Mouse (Mus musculus) frontal cortex, postnatal 25 days (tissue): ENCODE results near the gene Fkbp15.
"Not testable (repeated sequence)": the region's sequence is repeated elsewhere in the genome, so short reads cannot be mapped to it uniquely, and the experiment has no call there.

Source experiments
- DNase-seq, 2 experiments: peaks; one replicate each; pipeline ENCODE4 v3.0.0; 2022; ENCODE audit warnings: low spot score in 2 of 2

Gene Fkbp15

DNA sequence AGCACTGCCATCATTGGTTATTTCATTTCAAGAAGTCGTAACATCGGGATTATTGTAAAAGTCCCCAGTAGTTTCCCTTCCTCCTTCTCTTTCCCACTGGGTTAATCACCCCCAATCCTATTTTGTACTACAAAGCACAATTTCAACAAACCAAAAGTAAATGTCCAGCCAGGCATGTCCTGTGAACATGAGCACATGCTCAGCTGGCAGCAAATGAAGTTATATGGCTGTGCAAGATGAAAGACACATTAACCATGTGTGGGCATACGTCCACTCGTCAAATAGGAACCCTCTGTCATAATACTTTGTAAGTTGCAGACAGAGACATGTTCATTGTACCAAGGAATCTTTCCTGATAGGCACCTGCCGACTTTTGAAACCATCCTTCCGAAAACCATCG, 77.4 kb downstream of the Fkbp15 start:
- no peak for DNase-seq

DNA sequence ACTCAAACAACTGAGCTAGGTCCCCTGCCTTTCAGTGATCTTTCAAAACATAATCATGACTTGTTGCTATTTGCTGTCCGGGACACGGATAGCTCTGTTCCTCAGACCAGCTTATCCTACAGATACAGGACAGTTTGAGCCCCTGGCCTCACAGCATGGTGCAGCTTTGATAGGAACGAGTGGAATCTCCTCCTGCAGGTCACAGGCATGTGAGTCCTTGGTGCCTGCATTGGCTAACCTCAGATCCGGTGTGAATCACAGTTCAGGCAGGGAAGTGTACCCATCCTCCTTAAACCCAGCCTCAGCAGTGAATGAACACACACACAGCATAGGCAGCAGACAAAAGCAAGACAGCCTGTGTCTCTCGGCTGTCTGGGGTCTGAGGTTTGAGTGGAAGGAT, 79.0 kb downstream of the Fkbp15 start:
- no peak for DNase-seq

DNA sequence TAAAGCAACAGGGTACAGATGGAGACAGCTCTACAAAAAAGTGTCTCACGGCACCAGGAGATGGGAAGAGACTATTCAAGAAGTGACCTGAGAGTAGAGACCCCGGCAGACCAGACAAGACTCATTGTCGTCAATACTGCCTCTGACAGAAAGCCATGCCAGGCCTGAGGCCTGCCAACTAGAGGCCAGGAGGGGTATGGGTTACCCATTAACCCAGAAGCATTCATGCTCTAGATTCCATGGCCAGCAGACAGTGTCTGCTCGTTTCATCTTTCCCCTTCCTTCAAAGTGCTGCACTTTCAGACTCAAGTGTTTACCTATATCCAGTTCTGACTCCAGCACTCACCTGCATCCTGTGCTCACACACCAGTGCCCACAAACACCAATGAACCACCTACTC, 82.3 kb downstream of the Fkbp15 start:
- DNase-seq: no peak

DNA sequence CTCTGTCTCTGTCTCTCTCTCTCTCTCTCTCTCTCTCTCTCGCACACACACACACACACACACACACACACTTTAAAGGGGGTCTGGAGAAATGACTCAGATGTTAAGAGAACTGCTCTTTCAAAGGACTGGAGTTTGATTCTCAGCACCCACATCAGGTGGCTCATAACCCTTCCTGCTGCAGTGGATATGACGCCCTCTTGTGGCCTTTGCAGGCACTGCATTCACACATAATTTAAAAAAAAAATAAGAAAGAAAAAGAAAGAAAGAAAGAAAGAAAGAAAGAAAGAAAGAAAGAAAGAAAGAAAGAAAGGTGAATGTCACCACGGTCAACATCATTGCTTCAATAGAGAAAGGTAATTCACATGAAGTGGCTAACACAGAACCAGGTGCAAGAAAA, 83.1 kb downstream of the Fkbp15 start:
- DNase-seq: no peak

DNA sequence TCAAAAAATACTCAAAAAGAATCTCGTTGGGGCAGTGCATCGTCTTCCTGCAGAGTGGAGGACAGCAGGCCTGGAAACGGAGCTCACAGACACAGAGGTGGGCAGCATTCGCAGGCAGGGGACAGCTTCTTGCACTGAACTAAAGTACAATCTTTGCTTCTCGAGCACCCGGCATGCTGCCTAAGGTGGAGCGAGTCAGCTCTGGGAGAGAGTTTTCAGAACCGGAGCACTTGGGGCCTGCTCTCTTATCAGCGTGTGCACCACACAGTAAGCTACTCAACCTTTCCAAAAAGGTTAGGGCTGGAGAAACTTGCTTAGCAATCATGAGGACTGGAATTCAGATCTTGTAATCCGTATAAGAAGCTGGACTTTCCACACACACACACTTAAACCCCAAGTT, 83.7 kb downstream of the Fkbp15 start:
- no peak for DNase-seq

DNA sequence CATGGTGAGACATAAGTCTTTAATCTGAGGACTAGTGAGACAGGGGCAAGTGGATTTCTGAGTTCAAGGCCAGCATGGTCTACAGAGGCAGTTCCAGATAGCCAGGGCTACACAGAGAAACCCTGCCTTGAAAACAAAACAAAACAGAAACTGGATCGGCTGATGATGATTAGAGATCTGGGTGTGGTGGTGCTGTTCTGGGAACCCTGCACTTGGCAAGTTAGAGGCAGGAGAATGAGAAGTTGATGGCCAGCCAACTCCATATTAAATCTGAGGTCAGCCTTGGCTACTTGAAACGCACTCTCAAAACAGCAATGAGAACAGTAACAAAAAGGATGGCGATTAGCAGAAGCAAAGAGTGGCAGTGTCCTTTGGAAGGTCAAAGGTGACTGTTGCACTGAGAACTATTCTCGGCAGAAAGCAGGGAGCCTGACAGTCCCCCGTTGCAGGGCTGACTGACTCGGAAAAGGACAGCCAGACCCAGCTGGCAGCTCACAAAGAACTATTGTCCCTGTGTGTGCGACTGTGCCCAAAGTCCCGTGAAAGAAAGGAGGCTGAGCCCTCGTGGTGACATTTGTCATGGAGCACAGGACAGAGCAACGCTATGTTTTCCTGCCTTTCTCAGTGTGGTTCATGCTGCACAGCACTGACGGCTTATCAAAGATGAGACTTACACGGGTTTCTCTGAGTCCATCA, 85.4 kb downstream of the Fkbp15 start:
- no peak for DNase-seq

DNA sequence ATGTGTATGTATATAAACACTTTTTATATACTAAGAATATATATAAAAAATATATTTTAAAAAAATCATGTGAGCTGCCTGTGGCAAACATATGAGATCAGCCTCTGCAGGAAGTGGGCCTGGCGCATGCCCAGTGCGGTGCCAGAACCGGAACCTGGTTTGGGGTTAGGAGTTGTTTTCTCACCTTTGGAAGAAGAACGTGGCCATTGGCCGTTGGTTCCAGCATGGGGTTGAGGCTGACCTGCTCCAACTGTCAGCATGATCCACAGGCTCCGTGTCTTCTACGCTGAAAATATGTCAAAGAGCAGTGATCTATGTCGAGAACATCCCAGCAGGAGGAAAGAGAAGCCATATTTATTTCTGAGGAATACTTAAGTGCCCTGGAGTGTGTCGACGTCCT, 86.4 kb downstream of the Fkbp15 start:
- no peak for DNase-seq

DNA sequence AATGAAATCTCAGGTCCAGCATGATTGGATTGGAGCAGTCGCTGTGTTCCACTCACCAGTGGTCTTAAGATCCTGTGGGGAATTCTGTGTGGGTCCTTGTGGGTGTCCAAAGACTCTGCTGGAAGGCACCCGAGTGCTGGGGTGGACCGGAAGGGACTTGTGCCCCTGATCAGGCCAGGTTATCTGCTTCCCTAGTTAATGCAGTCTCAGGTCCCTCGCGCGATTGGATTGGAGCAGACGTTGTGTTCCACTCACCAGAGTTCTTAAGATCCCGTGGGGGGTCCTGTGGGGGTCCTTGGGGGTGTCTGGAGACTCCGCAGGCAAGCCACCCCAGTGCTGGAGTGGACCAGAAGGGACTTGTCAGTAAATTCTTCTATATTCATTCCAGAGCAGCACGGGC, 87.7 kb downstream of the Fkbp15 start:
- no peak for DNase-seq

DNA sequence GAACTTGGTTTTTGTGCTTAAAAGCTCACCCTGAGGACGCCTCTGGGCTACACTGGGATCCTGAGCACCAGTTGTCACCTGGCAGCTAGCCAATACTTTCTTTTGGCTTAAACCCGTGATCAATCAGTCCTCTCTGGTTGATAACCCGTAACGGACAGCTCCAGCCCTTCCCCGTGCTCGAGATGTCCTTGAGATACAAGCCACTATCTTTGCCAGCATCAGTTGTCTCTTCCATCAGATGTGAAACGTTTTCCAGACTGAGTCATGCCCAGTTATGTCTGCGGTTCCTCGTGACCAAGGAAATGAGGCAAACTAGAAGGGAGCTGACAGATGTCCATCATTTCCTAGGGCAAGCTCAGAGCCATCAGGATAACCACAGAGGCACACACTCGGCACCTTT, 93.2 kb downstream of the Fkbp15 start:
- no peak for DNase-seq

DNA sequence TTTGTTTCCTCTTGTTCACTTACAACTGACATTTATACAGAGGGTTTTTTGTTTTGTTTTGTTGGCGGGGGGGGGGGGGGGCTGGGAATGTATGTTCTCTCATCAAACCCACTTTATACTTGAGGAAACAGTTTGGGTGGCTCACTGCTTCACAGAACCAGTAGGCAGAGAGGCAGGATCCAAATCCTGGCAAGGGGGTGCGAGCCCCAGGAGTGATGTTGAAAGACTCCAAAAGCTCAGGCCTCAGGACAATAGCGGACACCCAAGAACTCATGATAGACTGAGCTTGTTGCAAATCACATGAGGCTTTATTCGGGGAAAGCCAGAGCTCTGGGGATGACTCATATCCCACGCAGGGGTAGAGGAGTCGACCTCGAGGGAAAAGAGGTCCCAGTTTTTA, 94.3 kb downstream of the Fkbp15 start:
- not testable (repeated sequence) for DNase-seq

DNA sequence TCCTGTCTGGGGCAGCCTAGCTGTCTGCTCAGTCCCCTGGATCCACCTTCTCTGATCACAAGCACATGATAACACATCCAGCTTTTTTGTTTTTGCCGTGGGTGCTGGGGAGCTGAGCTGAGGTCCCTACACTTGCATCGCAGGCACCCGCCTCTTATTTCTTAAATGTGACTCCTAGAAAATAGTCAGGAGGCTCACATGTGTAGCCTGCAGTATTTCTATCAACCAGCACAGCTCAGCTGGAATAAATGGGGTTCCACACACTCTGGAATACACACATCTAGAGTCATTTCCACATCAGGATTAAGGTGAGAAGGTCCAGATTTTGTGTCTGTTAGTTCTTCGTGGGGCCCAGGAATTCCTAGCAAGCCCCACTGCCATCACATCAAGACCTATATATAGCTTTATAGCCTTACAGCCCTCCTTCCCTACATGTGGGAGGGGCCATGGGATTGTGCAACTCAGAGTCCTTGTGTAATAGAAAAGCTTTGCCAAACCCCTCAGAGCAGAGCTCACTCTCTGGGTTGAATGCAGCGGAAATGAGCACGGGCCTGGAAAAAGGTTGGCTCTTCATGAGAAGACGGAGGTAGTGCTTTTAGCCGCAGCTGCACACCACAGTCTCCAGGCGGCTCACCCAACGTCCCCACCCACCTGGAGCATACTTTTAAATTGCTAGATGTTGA, 95.1 kb downstream of the Fkbp15 start:
- no peak for DNase-seq

DNA sequence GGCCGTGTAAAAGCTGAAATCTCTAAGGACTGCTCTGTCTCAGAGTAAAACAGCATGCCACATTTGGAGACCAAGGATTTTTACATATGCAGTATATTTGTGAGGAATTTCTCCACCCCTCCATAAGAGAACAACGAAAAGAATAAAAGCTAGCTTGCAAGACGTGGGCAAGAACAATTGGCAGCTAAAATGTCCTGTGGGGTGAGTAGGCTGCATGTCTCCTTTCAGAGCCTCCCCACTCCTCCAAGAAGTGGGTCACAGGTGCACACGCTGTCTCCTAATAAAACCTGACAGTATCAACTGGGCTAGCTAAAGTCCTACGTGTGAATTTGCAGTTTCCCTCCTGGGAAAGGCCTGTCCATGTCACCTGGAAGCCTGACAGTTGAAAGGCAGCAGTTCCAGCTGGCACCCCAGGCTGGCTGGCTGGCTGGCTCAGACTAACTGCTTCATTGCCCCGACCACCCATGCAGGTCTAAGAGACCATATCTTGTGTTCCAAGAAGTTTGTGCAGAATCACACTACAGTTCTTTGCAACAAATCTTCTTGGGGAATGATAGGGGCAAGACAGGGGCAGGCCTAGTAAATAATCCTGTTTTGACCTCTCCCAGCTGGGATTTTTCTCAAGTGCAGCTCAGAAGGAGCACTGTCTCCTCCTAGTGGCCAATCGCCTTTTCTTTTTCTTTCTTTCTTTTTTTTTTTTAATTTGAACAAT, 97.1 kb downstream of the Fkbp15 start:
- DNase-seq: no peak

DNA sequence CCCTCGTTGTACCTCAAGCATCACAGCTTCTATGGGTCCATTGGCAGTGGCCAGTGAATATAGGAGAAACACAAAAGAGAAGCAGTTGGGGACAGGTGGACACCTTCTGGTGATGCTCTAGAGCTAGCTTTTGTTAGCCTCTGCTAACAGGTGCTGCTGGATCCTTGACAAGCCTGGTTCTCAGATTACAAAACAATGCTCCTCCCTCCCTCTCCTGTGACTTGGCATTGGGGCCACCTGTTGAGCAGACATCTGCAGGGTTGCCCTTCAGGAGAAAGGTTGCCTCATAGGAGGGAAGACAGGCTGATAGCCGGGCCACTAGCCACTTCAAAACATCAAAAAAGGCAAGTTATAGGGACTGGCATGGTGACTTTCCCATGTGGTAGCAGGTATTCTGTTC, 98.1 kb downstream of the Fkbp15 start, which contains the start of gene Slc31a2:
Gene Slc31a2 (plus strand): TSS at position 287 of the 400 bp plus-strand sequence.
- DNase-seq: no peak

DNA sequence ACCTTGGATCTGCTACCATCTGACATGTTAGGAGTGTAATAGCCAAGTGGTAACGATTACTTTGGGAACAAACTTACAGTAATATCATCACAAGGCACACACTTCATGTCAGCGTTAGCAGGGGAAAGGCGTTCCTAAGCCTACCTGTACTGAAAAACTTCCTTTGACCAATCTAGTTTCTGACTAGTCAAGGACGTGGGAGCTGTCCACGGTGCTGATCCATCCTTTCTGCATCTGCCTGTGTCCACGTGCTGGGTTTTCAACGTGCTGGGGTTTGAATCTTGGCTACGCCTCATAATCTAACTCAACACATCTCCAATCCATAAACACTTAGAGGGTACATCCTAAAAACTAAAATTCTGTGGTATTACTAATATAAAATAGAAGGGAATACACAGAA, 103.4 kb downstream of the Fkbp15 start:
- no peak for DNase-seq

DNA sequence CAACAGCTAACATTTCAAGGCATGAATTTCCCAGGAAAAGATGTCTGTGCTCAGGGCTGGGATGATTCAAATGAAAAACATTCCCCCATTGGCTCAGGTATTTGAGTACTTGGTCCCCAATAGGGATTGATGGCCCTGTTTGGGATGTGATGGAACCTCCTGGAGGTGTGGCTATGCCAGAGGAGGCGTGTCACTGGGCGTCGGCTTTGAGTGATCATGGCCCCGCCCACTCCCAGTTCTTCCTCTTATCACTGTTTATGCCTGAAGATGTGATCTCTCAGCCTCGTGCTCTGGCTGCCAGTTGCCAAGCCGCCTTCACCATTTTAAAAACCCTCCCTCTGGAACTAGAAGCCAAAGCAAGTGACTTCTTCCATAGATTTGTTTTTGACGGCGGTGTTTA, 105.8 kb downstream of the Fkbp15 start:
- DNase-seq: no peak

DNA sequence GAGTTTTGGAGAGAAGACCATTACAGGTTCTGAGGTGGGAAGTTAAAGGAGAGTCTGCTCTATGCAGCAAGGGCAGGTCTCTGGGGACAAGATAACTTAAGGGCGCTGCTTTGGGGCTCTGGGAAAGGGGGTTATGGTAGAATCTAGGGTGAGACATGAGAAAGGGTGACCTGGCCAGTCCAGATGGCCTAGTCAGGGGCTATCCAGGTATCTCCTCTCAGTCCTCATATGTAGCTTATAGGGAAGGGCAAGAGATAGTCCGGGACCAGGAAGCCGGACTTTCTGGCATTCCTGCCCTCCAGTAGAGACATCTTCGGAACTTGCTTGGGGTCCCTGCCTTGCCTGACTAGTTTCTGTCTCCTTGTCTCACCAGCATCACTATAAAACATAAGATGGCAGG, 108.6 kb downstream of the Fkbp15 start:
- no peak for DNase-seq

DNA sequence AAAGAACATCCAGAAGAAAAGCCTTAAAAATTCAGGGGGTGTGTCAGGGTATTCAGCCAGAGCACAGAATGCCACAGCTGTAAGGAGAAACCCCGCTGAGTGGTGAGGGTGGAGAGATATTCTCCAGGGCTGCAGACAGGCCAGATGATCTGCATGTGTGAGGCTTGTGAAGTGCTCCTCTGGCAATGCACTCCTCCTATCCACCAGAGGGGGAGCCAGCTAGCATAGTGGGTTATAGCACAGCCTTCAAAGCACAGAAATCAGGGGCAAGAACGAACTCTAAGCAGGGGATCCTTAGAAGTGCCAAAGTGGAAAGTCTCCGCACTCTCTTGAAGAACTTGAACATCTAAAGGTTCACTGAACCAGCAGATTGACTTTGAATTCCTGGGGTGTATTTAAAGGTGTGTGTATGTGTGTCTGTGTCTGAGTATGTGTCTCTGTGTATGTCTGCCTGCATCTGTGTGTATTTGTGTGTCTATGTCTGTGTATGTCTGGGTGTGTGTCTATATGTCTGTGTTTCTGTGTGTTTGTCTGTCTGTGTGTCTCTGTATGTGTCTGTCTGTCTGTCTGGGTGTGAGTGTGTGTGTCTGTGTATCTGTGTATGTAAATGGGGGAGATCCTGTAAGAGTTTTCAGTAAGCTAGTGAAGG, 109.3 kb downstream of the Fkbp15 start:
- no peak for DNase-seq
